Mouse (Mus musculus) embryonic fibroblast, embryonic 13.5 days (primary cell): ENCODE data around the gene Pml.

ENCODE experiments used
- CTCF ChIP-seq: IDR thresholded peaks from 2 replicates; pipeline ENCODE4 v1.5.1; 2011; ENCODE audit warnings: mild to moderate bottlenecking, control low read depth, low read length, moderate library complexity, borderline replicate concordance; ENCODE audit not compliant: insufficient read depth
- POLR2A ChIP-seq: IDR thresholded peaks from 2 replicates; pipeline ENCODE4 v1.6.1; 2011; ENCODE audit warnings: low read depth, mild to moderate bottlenecking, control low read depth, low read length, moderate library complexity

GRCm38 (mm10) chr9:58255105-58255504, 5.5 kb upstream of the Pml start:
- TF ChIP-seq CTCF: no peak
- TF ChIP-seq POLR2A: no peak
